Mouse (Mus musculus): ENCODE measurements around the gene Vwa7.
"Not testable (repeated sequence)": the region's sequence is repeated elsewhere in the genome, so short reads cannot be mapped to it uniquely, and the experiment has no call there.

Gene Vwa7

GRCm38 (mm10) chr17:35000717-35001451 lies 15.5 kb upstream of the Vwa7 start, which contains the start of gene Vars:
Vars (plus strand) TSS chr17:35000987.
- DNase-seq, result peak; percentile 78

DNA sequence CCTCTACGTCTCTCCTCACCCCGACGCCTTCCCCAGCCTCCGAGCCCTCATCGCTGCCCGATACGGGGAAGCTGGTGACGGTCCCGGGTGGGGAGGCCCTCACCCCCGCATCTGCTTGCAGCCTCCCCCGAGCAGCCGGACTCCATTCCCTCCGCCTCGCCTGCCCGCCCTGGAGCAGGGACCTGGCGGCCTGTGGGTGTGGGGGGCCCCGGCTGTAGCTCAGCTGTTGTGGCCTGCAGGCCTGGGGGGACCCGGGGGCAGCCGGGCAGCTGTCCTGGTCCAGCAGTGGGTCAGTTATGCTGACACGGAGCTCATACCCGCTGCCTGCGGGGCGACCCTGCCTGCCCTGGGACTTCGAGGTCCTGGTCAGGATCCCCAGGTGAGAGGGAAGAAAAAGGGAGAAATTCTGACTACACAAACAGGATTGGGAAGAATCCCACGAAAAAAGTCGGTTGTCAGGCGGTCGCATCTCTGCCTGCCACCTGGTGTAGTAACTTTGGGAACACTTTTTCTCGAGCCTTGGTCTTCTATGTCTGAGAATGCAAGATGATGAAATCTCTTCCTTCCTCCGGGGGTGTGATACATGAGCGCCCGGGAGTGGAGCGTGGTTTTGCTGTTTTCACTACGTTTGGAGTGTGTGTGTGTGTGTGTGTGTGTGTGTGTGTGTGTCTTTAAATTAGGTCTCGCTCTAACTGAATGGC lies 14.8 kb upstream of the Vwa7 start:
- DNase-seq, result no peak

DNA sequence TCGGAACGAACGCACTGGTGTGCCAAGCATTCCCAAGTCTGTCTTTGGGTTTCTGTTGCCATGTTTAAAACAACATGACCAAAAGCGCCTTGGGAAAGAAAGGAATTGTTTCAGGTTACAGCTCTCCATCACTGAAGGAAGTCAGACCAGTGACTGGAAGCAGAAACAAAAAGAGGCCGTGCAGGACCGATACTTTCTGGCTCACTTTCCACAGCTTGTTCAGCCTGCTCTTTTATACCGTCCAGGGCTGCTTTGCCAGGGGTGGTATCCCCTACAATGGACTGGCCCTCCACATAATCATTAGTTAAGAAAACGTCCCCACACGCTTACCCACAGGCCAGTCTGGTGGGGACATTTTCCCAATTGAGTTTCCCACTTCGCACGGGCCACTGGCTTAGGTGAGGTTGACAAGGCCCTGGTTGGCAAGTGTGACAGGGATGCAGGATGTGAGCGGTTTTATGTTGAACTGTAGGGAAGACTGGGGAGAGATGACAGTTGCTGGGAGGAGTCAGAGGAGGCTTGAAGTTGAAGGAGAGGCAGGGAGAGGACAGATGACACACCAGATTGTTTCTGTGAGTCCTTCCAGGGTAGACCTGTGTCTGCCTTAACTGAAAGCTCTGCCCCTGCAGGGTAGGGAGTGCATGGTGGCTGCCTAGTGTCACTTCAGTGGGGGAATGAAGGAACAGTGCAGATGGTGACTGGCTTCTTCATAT lies 14.1 kb upstream of the Vwa7 start:
- DNase-seq, result no peak

- no peak for DNase-seq
Observed at GRCm38 (mm10) chr17:35003022-35003838, 13.1 kb upstream of the Vwa7 start.

- no peak for DNase-seq
Observed at GRCm38 (mm10) chr17:35004075-35004717, 12.2 kb upstream of the Vwa7 start.

DNA sequence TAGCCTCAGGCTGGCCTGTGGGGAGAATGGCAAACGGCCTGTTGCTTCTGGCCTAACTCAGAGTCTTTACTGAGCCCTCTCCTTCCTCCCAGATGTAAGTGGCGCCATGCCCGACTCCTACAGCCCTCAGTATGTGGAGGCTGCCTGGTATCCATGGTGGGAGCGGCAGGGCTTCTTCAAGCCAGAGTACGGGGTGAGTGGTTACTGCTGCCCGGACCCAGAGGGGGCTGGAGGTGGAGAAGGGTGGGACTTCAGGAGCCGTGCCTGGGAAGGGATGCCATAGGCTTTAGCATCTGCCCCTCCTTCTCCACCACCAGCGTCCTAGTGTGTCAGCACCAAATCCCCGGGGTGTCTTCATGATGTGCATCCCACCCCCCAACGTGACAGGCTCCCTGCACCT lies 11.2 kb upstream of the Vwa7 start:
- DNase-seq, result no peak

- not testable (repeated sequence) for DNase-seq
Observed at GRCm38 (mm10) chr17:35005902-35006301, 10.5 kb upstream of the Vwa7 start.

GRCm38 (mm10) chr17:35007387-35007991 lies 8.9 kb upstream of the Vwa7 start:
- no peak for DNase-seq

- DNase-seq, result peak; percentile 72
Observed at GRCm38 (mm10) chr17:35009586-35009985, 6.8 kb upstream of the Vwa7 start.

- no peak for DNase-seq
Observed at GRCm38 (mm10) chr17:35011440-35011839, 4.9 kb upstream of the Vwa7 start.

DNA sequence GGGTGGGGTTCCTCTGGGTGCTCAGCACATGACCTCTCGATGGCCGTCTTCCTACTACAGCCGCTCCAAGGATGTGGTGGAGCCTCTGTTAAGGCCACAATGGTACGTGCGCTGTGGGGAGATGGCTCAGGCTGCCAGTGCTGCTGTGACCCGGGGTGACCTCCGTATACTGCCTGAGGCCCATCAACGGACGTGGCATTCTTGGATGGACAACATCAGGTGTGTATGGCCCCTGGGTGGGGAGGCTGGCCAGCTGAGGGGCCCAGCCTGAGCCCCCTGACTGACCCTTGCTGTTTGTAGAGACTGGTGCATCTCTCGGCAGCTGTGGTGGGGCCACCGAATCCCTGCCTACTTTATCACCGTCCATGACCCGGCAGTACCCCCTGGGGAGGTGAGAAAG lies 3.9 kb upstream of the Vwa7 start:
- DNase-seq, result peak; percentile 21

DNA sequence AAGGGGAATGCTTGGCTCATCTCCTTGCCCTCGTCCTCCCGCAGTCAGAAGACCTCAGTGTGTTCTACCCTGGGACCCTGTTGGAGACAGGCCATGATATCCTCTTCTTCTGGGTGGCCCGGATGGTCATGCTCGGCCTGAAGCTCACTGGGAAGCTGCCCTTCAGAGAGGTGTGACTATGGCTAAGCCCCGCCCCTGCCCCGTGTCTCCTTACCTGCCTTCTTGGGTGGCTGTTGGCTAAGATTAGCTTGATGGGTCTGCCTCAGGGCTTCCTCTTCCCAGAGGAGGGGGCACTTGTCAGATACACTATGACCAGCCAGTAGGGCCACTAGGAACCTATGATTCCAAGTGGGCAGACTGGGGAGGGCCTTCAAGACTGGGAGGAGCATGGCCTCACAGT lies 3.2 kb upstream of the Vwa7 start:
- DNase-seq, result no peak

DNA sequence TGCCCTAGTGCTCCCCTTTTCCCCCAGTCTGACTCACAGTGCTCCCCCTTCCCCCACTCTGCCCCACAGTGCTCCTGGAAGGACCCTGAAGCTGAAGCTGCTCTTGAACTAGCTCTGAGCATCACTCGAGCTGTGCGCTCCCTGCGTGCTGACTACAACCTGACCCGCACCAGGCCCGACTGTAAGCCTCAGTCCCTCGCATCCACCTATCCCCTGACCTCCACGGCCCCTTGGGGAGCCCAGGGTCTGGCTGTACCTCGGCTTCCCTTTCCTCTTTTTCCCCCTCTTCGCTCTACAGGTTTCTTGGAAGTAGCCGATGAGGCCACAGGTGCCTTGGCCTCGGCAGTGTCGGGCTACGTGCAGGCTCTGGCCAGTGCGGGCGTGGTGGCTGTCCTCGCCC lies 1.1 kb upstream of the Vwa7 start:
- no peak for DNase-seq

DNA sequence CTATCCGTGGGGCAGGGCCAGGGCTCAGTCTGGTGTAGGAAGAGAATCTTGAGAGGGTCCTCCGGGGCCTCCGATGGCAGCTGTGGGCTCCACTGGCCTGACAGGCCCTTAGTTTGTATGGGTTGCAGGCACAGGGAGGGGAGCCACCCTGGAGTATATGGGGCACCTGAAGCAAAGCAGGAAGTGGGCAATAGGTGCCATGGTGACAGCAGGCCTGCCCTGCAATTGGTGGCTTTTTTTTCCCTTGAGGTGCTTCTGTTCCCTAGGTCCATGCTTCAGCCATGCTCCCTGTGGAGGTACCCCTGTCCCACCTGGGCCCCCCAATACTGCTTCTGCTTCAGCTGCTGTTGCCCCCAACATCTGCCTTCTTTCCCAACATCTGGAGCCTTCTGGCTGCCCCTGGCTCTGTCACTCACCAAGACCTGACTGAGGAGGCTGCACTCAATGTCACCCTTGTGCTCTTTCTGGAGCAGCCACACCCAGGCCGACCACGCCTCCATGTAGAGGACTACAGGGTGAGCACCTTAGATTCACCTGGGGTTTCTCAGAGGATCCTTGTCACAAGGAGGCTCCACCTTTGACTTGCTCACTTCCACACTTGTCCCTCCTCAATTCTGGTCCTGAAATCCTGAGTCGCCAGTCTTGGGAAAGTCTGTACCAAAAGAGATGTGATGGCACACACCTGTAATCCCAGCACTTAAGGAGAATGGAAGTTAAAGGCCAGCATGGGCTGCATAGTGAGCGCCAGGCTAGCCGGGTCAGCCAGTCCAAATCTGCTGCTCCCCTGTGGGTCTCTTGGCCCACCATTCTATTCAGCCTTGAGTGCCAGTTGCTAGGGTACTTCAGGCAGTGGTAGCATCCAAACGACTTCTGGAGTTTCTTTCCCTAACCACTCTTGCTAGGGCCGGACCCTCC lies 669 bp downstream of the Vwa7 start:
- DNase-seq, result peak; percentile 32

DNA sequence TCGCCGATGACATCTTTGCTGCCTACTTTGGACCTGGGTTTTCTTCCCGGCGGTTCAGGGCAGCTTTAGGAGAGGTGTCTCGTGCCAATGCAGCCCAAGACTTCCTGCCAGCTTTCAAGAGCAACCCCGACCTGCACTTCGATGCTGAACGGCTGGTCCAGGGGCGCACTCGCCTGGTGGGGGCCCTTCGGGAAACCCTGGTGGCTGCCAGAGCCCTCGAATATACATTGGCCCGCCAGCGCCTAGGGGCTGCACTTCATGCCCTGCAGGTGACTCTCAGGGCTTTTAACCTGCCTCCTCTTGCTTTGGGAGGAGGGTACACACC lies 1.3 kb downstream of the Vwa7 start:
- DNase-seq, result peak; percentile 22

DNA sequence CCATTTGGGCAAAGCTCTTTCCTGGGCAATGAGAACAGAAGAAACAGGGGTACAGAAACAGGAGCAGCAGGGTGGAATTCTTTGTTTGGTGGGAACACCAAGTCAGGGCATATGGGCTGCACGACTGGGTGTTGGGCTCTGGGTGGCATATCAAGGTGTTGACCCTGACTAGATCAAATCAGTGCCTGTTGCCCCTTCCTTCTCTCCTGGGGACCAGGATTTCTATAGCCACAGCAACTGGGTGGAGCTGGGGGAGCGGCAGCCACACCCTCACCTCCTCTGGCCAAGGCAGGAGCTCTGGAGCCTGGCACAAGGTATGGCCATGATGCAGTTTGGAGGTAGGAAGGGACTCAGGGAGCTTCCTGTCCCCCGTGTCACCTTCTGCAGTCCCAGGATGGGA lies 1.8 kb downstream of the Vwa7 start:
- DNase-seq, result no peak

GRCm38 (mm10) chr17:35019894-35020293 lies 3.5 kb downstream of the Vwa7 start:
- DNase-seq, result no peak

- no peak for DNase-seq
Observed at GRCm38 (mm10) chr17:35020551-35020950, 4.2 kb downstream of the Vwa7 start.

DNA sequence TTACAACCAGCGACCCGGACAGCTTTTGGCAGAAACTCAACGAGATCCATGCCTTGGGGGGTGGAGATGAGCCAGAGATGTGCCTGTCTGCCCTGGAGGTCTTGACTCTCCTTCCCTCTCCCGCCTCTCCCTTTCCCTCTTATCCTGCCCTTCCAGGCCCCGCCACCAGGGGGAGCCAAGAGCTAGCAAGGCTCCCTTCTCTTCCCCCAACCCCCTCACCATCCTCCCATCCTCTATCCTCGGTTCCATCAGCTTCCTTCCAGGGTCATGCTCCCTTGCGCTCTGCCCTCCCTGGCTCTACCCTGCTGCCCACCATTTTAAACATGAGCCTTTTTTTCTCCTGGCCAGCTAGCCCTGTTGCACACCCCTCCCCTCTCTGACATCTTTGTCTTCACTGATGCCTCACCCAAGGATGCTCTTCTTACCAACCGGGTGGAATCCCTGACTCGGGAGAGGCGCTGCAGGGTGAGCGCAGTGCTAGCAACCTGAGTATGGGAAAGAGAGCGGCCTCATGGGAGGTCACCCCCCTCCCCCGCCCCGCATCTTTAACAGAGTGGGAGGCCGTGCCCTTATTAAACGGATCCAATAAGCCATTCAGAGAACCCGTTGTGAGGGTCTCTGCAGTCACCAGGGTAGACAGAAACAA lies 4.9 kb downstream of the Vwa7 start:
- peak; percentile 86 for DNase-seq

DNA sequence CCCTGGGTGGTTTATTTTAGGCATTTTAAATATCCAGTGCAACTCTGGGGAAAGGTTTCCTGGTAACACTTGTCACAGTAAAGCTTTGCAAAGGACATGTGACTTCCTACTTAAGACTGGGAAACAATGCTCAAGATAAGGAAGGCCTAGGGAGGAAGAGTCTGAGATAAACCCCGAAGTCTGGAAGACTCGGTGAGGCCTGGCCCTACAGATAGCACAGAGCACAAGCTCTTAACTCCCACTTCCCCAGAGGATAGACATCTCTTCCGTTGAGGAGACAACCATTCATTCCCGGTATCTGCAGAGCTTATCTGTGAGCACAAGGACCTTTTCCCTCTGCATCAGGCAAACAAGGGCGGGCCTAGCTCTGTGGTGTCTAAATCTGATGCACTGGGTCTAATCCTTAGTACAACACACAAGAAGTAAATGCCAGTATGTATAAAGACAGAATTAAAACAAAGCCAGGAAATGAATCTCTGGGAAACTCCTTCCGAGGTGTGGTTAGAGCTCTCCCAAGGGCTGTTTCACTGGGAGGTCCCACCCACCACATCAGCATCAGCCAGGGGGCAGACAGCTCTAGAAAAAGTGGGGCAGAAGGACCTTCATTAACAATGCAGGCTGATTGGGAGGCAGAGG lies 5.6 kb downstream of the Vwa7 start:
- no peak for DNase-seq
